Mouse (Mus musculus): ENCODE measurements around the gene Map3k7cl. TPM values are rescaled to one million over a fixed set of nuclear protein-coding genes. Genes with fewer than 3 reads are reported as not detected.

Map3k7cl gene
- polyA plus RNA-seq, 1 experiment from 2014 or later: 0.39 TPM

- H3K27ac ChIP-seq (ENCODE audit: low read length): no peak overlapping the region
- no peaks in the 10 kb centered on the region for H3K9me3 ChIP-seq (ENCODE audit: control insufficient read depth, low read depth, low read length)
- peaks cover 11% of the 10 kb centered on the region; the same call in 1 of the 2 replicates for H3K4me1 ChIP-seq (ENCODE audit: control insufficient read depth, insufficient read depth, low read length)
- no peaks in the 10 kb centered on the region for H3K27me3 ChIP-seq (ENCODE audit: control insufficient read depth, insufficient read depth, low read length)
- no peak overlapping the region for H3K4me3 ChIP-seq (ENCODE audit: low read depth, low read length)
- no peaks in the 10 kb centered on the region for H3K36me3 ChIP-seq (ENCODE audit: control insufficient read depth, insufficient read depth, low read length)
- WGBS: 37% methylated on average over 17 of the region's 17 CpGs
- ATAC-seq (ENCODE audit: insufficient number of reproducible peaks, insufficient read depth, low FRiP score, low read depth): no peak
- H3K4me2 ChIP-seq (replicated peaks; ENCODE audit: low read depth, low read length): no peak overlapping the region
- no peak overlapping the region for H3K9ac ChIP-seq (replicated peaks; ENCODE audit: low read depth, low read length)
Measured at GRCm38 (mm10) chr16:87602717-87603526, 49.8 kb downstream of the Map3k7cl start.

- WGBS: 63% methylated on average over 9 of the region's 9 CpGs
- Histone ChIP-seq H3K27me3 (ENCODE audit: control insufficient read depth, insufficient read depth, low read length) (no peaks in the 10 kb centered on the region), H3K4me1 (ENCODE audit: control insufficient read depth, insufficient read depth, low read length) (peaks cover 8% of the 10 kb centered on the region; the same call in 1 of the 2 replicates), H3K4me2 (replicated peaks; ENCODE audit: low read depth, low read length) (no peak overlapping the region), H3K36me3 (ENCODE audit: control insufficient read depth, insufficient read depth, low read length) (no peaks in the 10 kb centered on the region), H3K9me3 (ENCODE audit: control insufficient read depth, low read depth, low read length) (no peaks in the 10 kb centered on the region), H3K27ac (ENCODE audit: low read length) (no peak overlapping the region), H3K9ac (replicated peaks; ENCODE audit: low read depth, low read length) (no peak overlapping the region), H3K4me3 (ENCODE audit: low read depth, low read length) (no peak overlapping the region)
- no peak for ATAC-seq (ENCODE audit: insufficient number of reproducible peaks, insufficient read depth, low FRiP score, low read depth)
Measured at GRCm38 (mm10) chr16:87604002-87604401, 50.9 kb downstream of the Map3k7cl start.

- no peaks in the 10 kb centered on the region for H3K9me3 ChIP-seq (ENCODE audit: control insufficient read depth, low read depth, low read length)
- peaks cover 8% of the 10 kb centered on the region; the same call in 1 of the 2 replicates for H3K4me1 ChIP-seq (ENCODE audit: control insufficient read depth, insufficient read depth, low read length)
- no peak overlapping the region for H3K27ac ChIP-seq (ENCODE audit: low read length)
- 82% methylated on average over 2 of the region's 2 CpGs for WGBS
- H3K36me3 ChIP-seq (ENCODE audit: control insufficient read depth, insufficient read depth, low read length): no peaks in the 10 kb centered on the region
- no peak overlapping the region for H3K4me3 ChIP-seq (ENCODE audit: low read depth, low read length)
- no peak overlapping the region for H3K4me2 ChIP-seq (replicated peaks; ENCODE audit: low read depth, low read length)
- ATAC-seq (ENCODE audit: insufficient number of reproducible peaks, insufficient read depth, low FRiP score, low read depth): no peak
- no peaks in the 10 kb centered on the region for H3K27me3 ChIP-seq (ENCODE audit: control insufficient read depth, insufficient read depth, low read length)
- no peak overlapping the region for H3K9ac ChIP-seq (replicated peaks; ENCODE audit: low read depth, low read length)
Measured at GRCm38 (mm10) chr16:87604883-87605282, 51.8 kb downstream of the Map3k7cl start.

GRCm38 (mm10) chr16:87607383-87607782, 54.3 kb downstream of the Map3k7cl start:
- ATAC-seq (ENCODE audit: insufficient number of reproducible peaks, insufficient read depth, low FRiP score, low read depth): no peak
- no peaks in the 10 kb centered on the region for H3K9me3 ChIP-seq (ENCODE audit: control insufficient read depth, low read depth, low read length)
- peaks cover 8% of the 10 kb centered on the region; the same call in 1 of the 2 replicates for H3K4me1 ChIP-seq (ENCODE audit: control insufficient read depth, insufficient read depth, low read length)
- H3K36me3 ChIP-seq (ENCODE audit: control insufficient read depth, insufficient read depth, low read length): no peaks in the 10 kb centered on the region
- H3K9ac ChIP-seq (replicated peaks; ENCODE audit: low read depth, low read length): no peak overlapping the region
- H3K4me2 ChIP-seq (replicated peaks; ENCODE audit: low read depth, low read length): no peak overlapping the region
- H3K4me3 ChIP-seq (ENCODE audit: low read depth, low read length): no peak overlapping the region
- H3K27ac ChIP-seq (ENCODE audit: low read length): no peak overlapping the region
- WGBS: 92% methylated on average over 1 of the region's 1 CpGs
- no peaks in the 10 kb centered on the region for H3K27me3 ChIP-seq (ENCODE audit: control insufficient read depth, insufficient read depth, low read length)

- Histone ChIP-seq H3K36me3 (ENCODE audit: control insufficient read depth, insufficient read depth, low read length) (no peaks in the 10 kb centered on the region), H3K4me2 (replicated peaks; ENCODE audit: low read depth, low read length) (no peak overlapping the region), H3K4me3 (ENCODE audit: low read depth, low read length) (no peak overlapping the region), H3K27ac (ENCODE audit: low read length) (no peak overlapping the region), H3K4me1 (ENCODE audit: control insufficient read depth, insufficient read depth, low read length) (peaks cover 5% of the 10 kb centered on the region; the same call in 1 of the 2 replicates), H3K27me3 (ENCODE audit: control insufficient read depth, insufficient read depth, low read length) (no peaks in the 10 kb centered on the region), H3K9ac (replicated peaks; ENCODE audit: low read depth, low read length) (no peak overlapping the region), H3K9me3 (ENCODE audit: control insufficient read depth, low read depth, low read length) (no peaks in the 10 kb centered on the region)
- no peak for ATAC-seq (ENCODE audit: insufficient number of reproducible peaks, insufficient read depth, low FRiP score, low read depth)
- WGBS: 86% methylated on average over 5 of the region's 6 CpGs
Measured at GRCm38 (mm10) chr16:87607959-87608358, 54.8 kb downstream of the Map3k7cl start.

- H3K4me1 ChIP-seq (ENCODE audit: control insufficient read depth, insufficient read depth, low read length): no peaks in the 10 kb centered on the region
- WGBS: 79% methylated on average over 5 of the region's 5 CpGs
- H3K4me3 ChIP-seq (ENCODE audit: low read depth, low read length): no peak overlapping the region
- H3K27me3 ChIP-seq (ENCODE audit: control insufficient read depth, insufficient read depth, low read length): no peaks in the 10 kb centered on the region
- H3K9me3 ChIP-seq (ENCODE audit: control insufficient read depth, low read depth, low read length): no peaks in the 10 kb centered on the region
- no peak overlapping the region for H3K27ac ChIP-seq (ENCODE audit: low read length)
- H3K9ac ChIP-seq (replicated peaks; ENCODE audit: low read depth, low read length): no peak overlapping the region
- ATAC-seq (ENCODE audit: insufficient number of reproducible peaks, insufficient read depth, low FRiP score, low read depth): no peak
- no peaks in the 10 kb centered on the region for H3K36me3 ChIP-seq (ENCODE audit: control insufficient read depth, insufficient read depth, low read length)
- H3K4me2 ChIP-seq (replicated peaks; ENCODE audit: low read depth, low read length): no peak overlapping the region
Measured at GRCm38 (mm10) chr16:87610142-87610541, 57.0 kb downstream of the Map3k7cl start.

GRCm38 (mm10) chr16:87610556-87611295, 57.6 kb downstream of the Map3k7cl start:
- no peak overlapping the region for H3K4me2 ChIP-seq (replicated peaks; ENCODE audit: low read depth, low read length)
- H3K4me1 ChIP-seq (ENCODE audit: control insufficient read depth, insufficient read depth, low read length): no peaks in the 10 kb centered on the region
- no peak overlapping the region for H3K4me3 ChIP-seq (ENCODE audit: low read depth, low read length)
- no peaks in the 10 kb centered on the region for H3K36me3 ChIP-seq (ENCODE audit: control insufficient read depth, insufficient read depth, low read length)
- H3K27me3 ChIP-seq (ENCODE audit: control insufficient read depth, insufficient read depth, low read length): no peaks in the 10 kb centered on the region
- WGBS: 75% methylated on average over 21 of the region's 21 CpGs
- H3K27ac ChIP-seq (ENCODE audit: low read length): no peak overlapping the region
- H3K9me3 ChIP-seq (ENCODE audit: control insufficient read depth, low read depth, low read length): no peaks in the 10 kb centered on the region
- ATAC-seq (ENCODE audit: insufficient number of reproducible peaks, insufficient read depth, low FRiP score, low read depth): no peak
- no peak overlapping the region for H3K9ac ChIP-seq (replicated peaks; ENCODE audit: low read depth, low read length)

GRCm38 (mm10) chr16:87611420-87611819, 58.3 kb downstream of the Map3k7cl start:
- no peaks in the 10 kb centered on the region for H3K36me3 ChIP-seq (ENCODE audit: control insufficient read depth, insufficient read depth, low read length)
- no peak overlapping the region for H3K27ac ChIP-seq (ENCODE audit: low read length)
- no peaks in the 10 kb centered on the region for H3K4me1 ChIP-seq (ENCODE audit: control insufficient read depth, insufficient read depth, low read length)
- 64% methylated on average over 14 of the region's 14 CpGs for WGBS
- no peak overlapping the region for H3K4me3 ChIP-seq (ENCODE audit: low read depth, low read length)
- no peak overlapping the region for H3K4me2 ChIP-seq (replicated peaks; ENCODE audit: low read depth, low read length)
- ATAC-seq (ENCODE audit: insufficient number of reproducible peaks, insufficient read depth, low FRiP score, low read depth): no peak
- no peaks in the 10 kb centered on the region for H3K9me3 ChIP-seq (ENCODE audit: control insufficient read depth, low read depth, low read length)
- H3K27me3 ChIP-seq (ENCODE audit: control insufficient read depth, insufficient read depth, low read length): no peaks in the 10 kb centered on the region
- no peak overlapping the region for H3K9ac ChIP-seq (replicated peaks; ENCODE audit: low read depth, low read length)

Data from stomach, embryonic 14.5 days (tissue).